Mouse (Mus musculus) CH12.LX (cell line): ENCODE measurements at regions not wholly inside any gene's neighbourhood (a gene's known extent, or its start where the extent isn't known, plus 50 kb on each side); places are given as distances from the start of the nearest gene placed in this dataset.
A peak's percentile ranks its signal among the peaks of the same experiment; 100 is the strongest.

Experiments used
- DNase-seq: peaks from one replicate; pipeline ENCODE4 v3.0.0-alpha.2; 2013; ENCODE audit errors: extremely low read depth
- H3K27ac ChIP-seq: 2 replicates; pipeline ENCODE4 v1.5.1; 2012; ENCODE audit warnings: low read depth, mild to moderate bottlenecking, control low read depth, moderate library complexity; ENCODE audit not compliant: insufficient read depth
- H3K27me3 ChIP-seq: replicated peaks from 2 replicates; pipeline ENCODE3; 2012; ENCODE audit warnings: inconsistent platforms
- H3K36me3 ChIP-seq, 2 experiments: replicated peaks in 1 of 2; 2 replicates each; pipeline versions ENCODE3 to v1.6.1; 2012; ENCODE audit warnings: inconsistent platforms in 1 of 2, low read length in 1 of 2, mild to moderate bottlenecking in 1 of 2, mixed read lengths in 1 of 2, moderate library complexity in 1 of 2; ENCODE audit not compliant: control insufficient read depth in 1 of 2, insufficient read depth in 1 of 2
- H3K4me1 ChIP-seq, 2 experiments: 2 replicates each; pipeline ENCODE4 v1.6.1; 2012; ENCODE audit warnings: inconsistent platforms in 1 of 2, moderate library complexity in 1 of 2; ENCODE audit not compliant: insufficient read depth in 2 of 2, control insufficient read depth in 1 of 2
- H3K4me2 ChIP-seq: 2 replicates; pipeline ENCODE4 v1.6.1; 2012; ENCODE audit warnings: low read depth, mild to moderate bottlenecking, control low read depth; ENCODE audit not compliant: poor library complexity, insufficient read depth, severe bottlenecking
- H3K4me3 ChIP-seq, 3 experiments: fragments of 150-350 bp in 1 of 3; sonication (generic) in 1 of 3; replicated peaks in 1 of 3; 2 replicates each; pipeline versions ENCODE3 to v1.5.1; 2011 to 2012; ENCODE audit warnings: low read depth in 2 of 3, low read length in 2 of 3, mild to moderate bottlenecking in 2 of 3, moderate library complexity in 2 of 3, control low read depth in 1 of 3, improper control_type of control experiment in 1 of 3, inconsistent platforms in 1 of 3, mixed read lengths in 1 of 3; ENCODE audit not compliant: poor library complexity in 1 of 3
- H3K79me2 ChIP-seq: replicated peaks from 2 replicates; pipeline ENCODE4 v1.6.1; 2012; ENCODE audit warnings: mild to moderate bottlenecking, moderate library complexity; ENCODE audit not compliant: control insufficient read depth, poor library complexity, insufficient read depth, severe bottlenecking; ENCODE audit errors: extremely low read depth
- H3K9ac ChIP-seq: 2 replicates; pipeline ENCODE4 v1.6.1; 2012; ENCODE audit warnings: low read depth, mild to moderate bottlenecking, control low read depth, moderate library complexity; ENCODE audit not compliant: insufficient read depth
- H3K9me3 ChIP-seq: replicated peaks from 2 replicates; pipeline ENCODE3; 2012; ENCODE audit warnings: low read length, inconsistent platforms, mixed read lengths
- BHLHE40 ChIP-seq: IDR thresholded peaks from 2 replicates; pipeline ENCODE4 v1.6.1; 2011; ENCODE audit warnings: mild to moderate bottlenecking, low read depth, low read length, improper control_type of control experiment
- CHD1 ChIP-seq: IDR thresholded peaks from 2 replicates; pipeline ENCODE4 v1.6.1; 2012; ENCODE audit warnings: low read depth, low read length, improper control_type of control experiment, inconsistent platforms
- CHD2 ChIP-seq: IDR thresholded peaks from 2 replicates; pipeline ENCODE4 v1.6.1; 2011; ENCODE audit warnings: low read length, improper control_type of control experiment
- CTCF ChIP-seq, 2 experiments: IDR thresholded peaks in 1 of 2; conservative IDR thresholded peaks in 1 of 2; 2 replicates each; pipeline ENCODE4 v1.5.1; 2011 to 2012; ENCODE audit warnings: low read depth in 2 of 2, low read length in 2 of 2, improper control_type of control experiment in 1 of 2, inconsistent platforms in 1 of 2, mild to moderate bottlenecking in 1 of 2, moderate library complexity in 1 of 2
- E2F4 ChIP-seq: IDR thresholded peaks from 2 replicates; pipeline ENCODE4 v1.6.1; 2011; ENCODE audit warnings: low read depth, low read length, improper control_type of control experiment; ENCODE audit not compliant: insufficient replicate concordance
- ELF1 ChIP-seq: IDR thresholded peaks from 2 replicates; pipeline ENCODE4 v1.6.1; 2014; ENCODE audit warnings: low read depth, mild to moderate bottlenecking, inconsistent platforms, low read length, improper control_type of control experiment
- EP300 ChIP-seq: IDR thresholded peaks from 2 replicates; pipeline ENCODE4 v1.6.1; 2011; ENCODE audit warnings: low read length, improper control_type of control experiment
- ETS1 ChIP-seq: conservative IDR thresholded peaks from 2 replicates; pipeline ENCODE4 v1.6.1; 2012; ENCODE audit warnings: low read depth, mild to moderate bottlenecking, inconsistent platforms, low read length, improper control_type of control experiment, moderate library complexity
- GABPA ChIP-seq: IDR thresholded peaks from 2 replicates; pipeline ENCODE4 v1.6.1; 2012; ENCODE audit warnings: low read depth, low read length, improper control_type of control experiment, inconsistent platforms; ENCODE audit not compliant: insufficient replicate concordance
- HCFC1 ChIP-seq: IDR thresholded peaks from 2 replicates; pipeline ENCODE4 v1.6.1; 2012; ENCODE audit warnings: low read depth, mild to moderate bottlenecking, inconsistent platforms, low read length, improper control_type of control experiment
- IRF4 ChIP-seq: IDR thresholded peaks from 2 replicates; pipeline ENCODE4 v1.6.1; 2014; ENCODE audit warnings: low read depth, mild to moderate bottlenecking, inconsistent platforms, low read length, improper control_type of control experiment
- JUN ChIP-seq: IDR thresholded peaks from 2 replicates; pipeline ENCODE4 v1.6.1; 2011; ENCODE audit warnings: low read depth, mild to moderate bottlenecking, low read length, improper control_type of control experiment, moderate library complexity; ENCODE audit not compliant: insufficient read depth
- JUND ChIP-seq: conservative IDR thresholded peaks from 2 replicates; pipeline ENCODE4 v1.6.1; 2011; ENCODE audit warnings: low read depth, low read length, improper control_type of control experiment
- KAT2A ChIP-seq: IDR thresholded peaks from 2 replicates; pipeline ENCODE4 v1.6.1; 2012; ENCODE audit warnings: low read length, improper control_type of control experiment, inconsistent platforms; ENCODE audit not compliant: insufficient replicate concordance
- MAFK ChIP-seq: IDR thresholded peaks from 2 replicates; pipeline ENCODE4 v1.6.1; 2011; ENCODE audit warnings: low read length, improper control_type of control experiment; ENCODE audit not compliant: insufficient replicate concordance
- MAX ChIP-seq: IDR thresholded peaks from 2 replicates; pipeline ENCODE4 v1.6.1; 2011; ENCODE audit warnings: low read length, improper control_type of control experiment
- MAZ ChIP-seq: IDR thresholded peaks from 2 replicates; pipeline ENCODE4 v1.6.1; 2012; ENCODE audit warnings: low read depth, mild to moderate bottlenecking, inconsistent platforms, low read length, improper control_type of control experiment, moderate library complexity
- MEF2A ChIP-seq: IDR thresholded peaks from 2 replicates; pipeline ENCODE4 v1.6.1; 2014; ENCODE audit warnings: low read depth, mild to moderate bottlenecking, inconsistent platforms, low read length, improper control_type of control experiment, borderline replicate concordance
- MXI1 ChIP-seq: IDR thresholded peaks from 2 replicates; pipeline ENCODE4 v1.6.1; 2011; ENCODE audit warnings: mild to moderate bottlenecking, low read depth, low read length, improper control_type of control experiment
- MYC ChIP-seq: IDR thresholded peaks from 2 replicates; pipeline ENCODE4 v1.6.1; 2011; ENCODE audit warnings: low read depth, mild to moderate bottlenecking, improper control_type of control experiment, low read length
- NELFE ChIP-seq: IDR thresholded peaks from 2 replicates; pipeline ENCODE4 v1.6.1; 2011; ENCODE audit warnings: low read depth, low read length, improper control_type of control experiment
- NRF1 ChIP-seq: IDR thresholded peaks from 2 replicates; pipeline ENCODE4 v1.6.1; 2014; ENCODE audit warnings: low read depth, mild to moderate bottlenecking, inconsistent platforms, low read length, improper control_type of control experiment, moderate library complexity
- PAX5 ChIP-seq: IDR thresholded peaks from 2 replicates; pipeline ENCODE4 v1.6.1; 2012; ENCODE audit warnings: low read length, inconsistent platforms, mixed read lengths
- POLR2A ChIP-seq: IDR thresholded peaks from 2 replicates; pipeline ENCODE4 v1.6.1; 2011; ENCODE audit warnings: low read depth, mild to moderate bottlenecking, improper control_type of control experiment, low read length
- POLR2AphosphoS2 ChIP-seq: IDR thresholded peaks from 2 replicates; pipeline ENCODE4 v1.6.1; 2011; ENCODE audit warnings: low read depth, low read length, improper control_type of control experiment
- RAD21 ChIP-seq: IDR thresholded peaks from 2 replicates; pipeline ENCODE4 v1.6.1; 2011; ENCODE audit warnings: low read depth, mild to moderate bottlenecking, low read length, improper control_type of control experiment, moderate library complexity
- RCOR1 ChIP-seq: conservative IDR thresholded peaks from 2 replicates; pipeline ENCODE4 v1.6.1; 2012; ENCODE audit warnings: low read depth, mild to moderate bottlenecking, inconsistent platforms, low read length, improper control_type of control experiment
- SIN3A ChIP-seq: IDR thresholded peaks from 2 replicates; pipeline ENCODE4 v1.6.1; 2012; ENCODE audit warnings: low read length, improper control_type of control experiment, inconsistent platforms
- SMC3 ChIP-seq: IDR thresholded peaks from 2 replicates; pipeline ENCODE4 v1.6.1; 2011; ENCODE audit warnings: low read depth, low read length, improper control_type of control experiment
- TBP ChIP-seq: conservative IDR thresholded peaks from 2 replicates; pipeline ENCODE4 v1.6.1; 2011; ENCODE audit warnings: low read depth, low read length, improper control_type of control experiment
- TCF12 ChIP-seq: IDR thresholded peaks from 2 replicates; pipeline ENCODE4 v1.6.1; 2014; ENCODE audit warnings: low read depth, mild to moderate bottlenecking, inconsistent platforms, low read length, improper control_type of control experiment
- UBTF ChIP-seq: IDR thresholded peaks from 2 replicates; pipeline ENCODE4 v1.6.1; 2012; ENCODE audit warnings: low read depth, mild to moderate bottlenecking, inconsistent platforms, low read length, improper control_type of control experiment, moderate library complexity
- USF1 ChIP-seq: IDR thresholded peaks from 2 replicates; pipeline ENCODE4 v1.6.1; 2014; ENCODE audit warnings: low read depth, mild to moderate bottlenecking, inconsistent platforms, low read length, improper control_type of control experiment
- USF2 ChIP-seq: conservative IDR thresholded peaks from 2 replicates; pipeline ENCODE4 v1.6.1; 2011; ENCODE audit warnings: low read depth, low read length, improper control_type of control experiment
- ZC3H11A ChIP-seq: IDR thresholded peaks from 2 replicates; pipeline ENCODE4 v1.6.1; 2012; ENCODE audit warnings: low read depth, mild to moderate bottlenecking, inconsistent platforms, low read length, improper control_type of control experiment
- ZKSCAN1 ChIP-seq: IDR thresholded peaks from 2 replicates; pipeline ENCODE4 v1.6.1; 2012; ENCODE audit warnings: low read depth, inconsistent platforms, low read length, improper control_type of control experiment, borderline replicate concordance
- ZMIZ1 ChIP-seq: IDR thresholded peaks from 2 replicates; pipeline ENCODE4 v1.6.1; 2012; ENCODE audit warnings: low read depth, mild to moderate bottlenecking, inconsistent platforms, low read length, improper control_type of control experiment
- ZNF384 ChIP-seq: IDR thresholded peaks from 2 replicates; pipeline ENCODE4 v1.6.1; 2012; ENCODE audit warnings: low read depth, low read length, improper control_type of control experiment, inconsistent platforms
- dilution Hi-C: fragments of 300-500 bp; cut with MboI; formaldehyde crosslinking; loops from 2 replicates; pipeline ENCODE4 v1.14.3; 2020; ENCODE audit warnings: low sequenced_read_pairs; ENCODE audit not compliant: extremely low pct_unique_long_range_greater_than_20kb, extremely low pct_ligation_motif_present
- in situ Hi-C: fragments of 300-500 bp; cut with MboI; formaldehyde crosslinking; loops from 3 replicates; pipeline ENCODE4 v1.14.3; 2019; ENCODE audit warnings: low sequenced_read_pairs, low pct_ligation_motif_present, low pct_unique_long_range_greater_than_20kb, mixed read lengths

- H3K27me3 ChIP-seq = peaks cover 3% of the 10 kb centered on the region
- peaks cover 3% of the 10 kb centered on the region for H3K9me3 ChIP-seq
- TF ChIP-seq TCF12 (peak; percentile 94), USF1 (no peak), MYC (0 out of 2 replicates have a peak, but pooled peaks have one; percentile 59), IRF4 (peak; percentile 95), GABPA (no peak), MEF2A (peak; percentile 76), ZC3H11A (no peak), NELFE (peak; percentile 49; the same call in 1 of the 2 replicates), E2F4 (no peak), KAT2A (no peak), BHLHE40 (peak; percentile 89), MAZ (0 out of 2 replicates have a peak, but pooled peaks have one; percentile 67), SIN3A (no peak), ZMIZ1 (no peak), POLR2AphosphoS2 (no peak), MXI1 (no peak), RCOR1 (peak; percentile 95), RAD21 (no peak), NRF1 (no peak), POLR2A (no peak), PAX5 (no peak), EP300 (peak; percentile 95), ZKSCAN1 (no peak), MAX (peak; percentile 65), ZNF384 (no peak), CHD2 (peak; percentile 74), ETS1 (peak; percentile 69), ELF1 (peak; percentile 57; the same call in 1 of the 2 replicates), CHD1 (no peak), MAFK (0 out of 2 replicates have a peak, but pooled peaks have one; percentile 48), TBP (no peak), HCFC1 (peak; percentile 66), USF2 (no peak), SMC3 (peak; percentile 16; the same call in 1 of the 2 replicates), JUN (peak; percentile 83), JUND (peak; percentile 93), UBTF (no peak), CTCF (conservative IDR thresholded peaks at IDR 0.05 in 1 of 2, IDR thresholded peaks at IDR 0.05 in 1 of 2; ENCODE audit: low read depth in 2 of 2, low read length in 2 of 2) (no peak)
- H3K79me2 ChIP-seq = no peaks in the 10 kb centered on the region
- H3K36me3 ChIP-seq = no peaks in the 10 kb centered on the region
- no peak overlapping the region for H3K4me3 ChIP-seq
- in situ Hi-C loops (no loop called here), dilution Hi-C loops (no loop called here)
- H3K4me1 ChIP-seq = peaks cover 15 to 34% of the 10 kb centered on the region in 2 experiments
- H3K27ac ChIP-seq = peak overlapping the region; percentile 45; the same call in 1 of the 2 replicates
- peak overlapping the region; percentile 72 for H3K4me2 ChIP-seq
- no peak overlapping the region for H3K9ac ChIP-seq
- peak; percentile 83 for DNase-seq
These were observed 71.5 kb downstream of the Kcnf1 start for GRCm38 (mm10) chr12:17105057-17105712.
